Mouse (Mus musculus) cerebellum, adult 11-12 months (tissue): Measurements from ENCODE around the gene Tmed11.
"Not testable (repeated sequence)": the region's sequence is repeated elsewhere in the genome, so short reads cannot be mapped to it uniquely, and the experiment has no call there.

Source experiments
- DNase-seq: peaks from one replicate; pipeline ENCODE4 v3.0.0; 2022

Tmed11 gene

GRCm38 (mm10) chr5:108795263-108795662 lies at the start of gene Tmed11:
TSS of gene Tmed11 (minus strand) at chr5:108795363.
- DNase-seq, result not testable (repeated sequence)

- no peak for DNase-seq
Observed at GRCm38 (mm10) chr5:108836156-108836555, 41.0 kb upstream of the Tmed11 start.

DNA sequence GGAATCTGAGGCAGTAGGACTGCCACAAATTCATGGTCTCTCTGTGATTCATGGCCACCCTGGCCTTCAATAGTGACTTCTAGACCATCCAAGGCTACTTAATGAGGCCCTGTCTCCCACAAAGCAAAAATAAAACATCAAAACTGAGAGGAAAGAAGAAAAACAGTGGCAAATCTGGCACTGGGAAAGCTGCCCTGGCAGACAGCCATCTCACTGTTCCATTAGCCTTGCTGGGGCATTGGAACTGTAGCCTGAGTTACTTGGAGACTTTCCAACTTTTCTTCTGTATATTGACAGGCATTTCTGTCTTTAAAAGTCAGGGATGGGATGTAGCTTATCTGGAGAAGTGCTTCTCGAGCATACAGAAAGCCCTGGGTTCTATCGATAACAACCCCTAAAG lies 28.1 kb upstream of the Tmed11 start:
- DNase-seq, result no peak

DNA sequence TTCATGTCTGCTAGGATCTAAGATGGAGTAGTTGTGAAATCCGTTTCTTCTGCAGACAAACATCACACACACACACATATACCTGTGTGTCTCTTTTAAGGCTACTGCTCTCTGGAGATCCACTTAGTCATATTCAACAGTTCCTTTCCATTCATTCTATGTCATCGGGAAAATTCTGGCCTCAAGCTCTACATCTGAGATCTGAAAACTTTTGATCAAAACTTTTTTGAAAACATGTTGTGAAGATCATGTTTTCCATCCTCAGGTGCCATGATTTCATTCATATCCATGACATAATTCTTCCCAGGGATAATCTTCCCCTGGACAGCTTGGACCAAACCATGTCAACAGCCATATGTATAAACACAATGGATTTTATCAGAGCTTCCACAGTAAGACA lies 13.6 kb upstream of the Tmed11 start, which contains the start of gene Vmn2r8:
Gene Vmn2r8, minus strand, starts transcription at position 101 of the 400 bp plus-strand sequence.
- not testable (repeated sequence) for DNase-seq

- no peak for DNase-seq
Observed at GRCm38 (mm10) chr5:108803646-108804045, 8.5 kb upstream of the Tmed11 start.

- DNase-seq, result not testable (repeated sequence)
Observed at GRCm38 (mm10) chr5:108790385-108790784, 4.8 kb downstream of the Tmed11 start.

- no peak for DNase-seq
Observed at GRCm38 (mm10) chr5:108774630-108775306, 20.4 kb downstream of the Tmed11 start, which contains the start of gene Rnf212. TSS of gene Rnf212 (minus strand) at chr5:108774982.

GRCm38 (mm10) chr5:108760002-108760401 lies 35.2 kb downstream of the Tmed11 start:
- DNase-seq, result no peak

GRCm38 (mm10) chr5:108758396-108758795 lies 36.8 kb downstream of the Tmed11 start:
- no peak for DNase-seq

GRCm38 (mm10) chr5:108751258-108751657 lies 43.9 kb downstream of the Tmed11 start:
- not testable (repeated sequence) for DNase-seq

DNA sequence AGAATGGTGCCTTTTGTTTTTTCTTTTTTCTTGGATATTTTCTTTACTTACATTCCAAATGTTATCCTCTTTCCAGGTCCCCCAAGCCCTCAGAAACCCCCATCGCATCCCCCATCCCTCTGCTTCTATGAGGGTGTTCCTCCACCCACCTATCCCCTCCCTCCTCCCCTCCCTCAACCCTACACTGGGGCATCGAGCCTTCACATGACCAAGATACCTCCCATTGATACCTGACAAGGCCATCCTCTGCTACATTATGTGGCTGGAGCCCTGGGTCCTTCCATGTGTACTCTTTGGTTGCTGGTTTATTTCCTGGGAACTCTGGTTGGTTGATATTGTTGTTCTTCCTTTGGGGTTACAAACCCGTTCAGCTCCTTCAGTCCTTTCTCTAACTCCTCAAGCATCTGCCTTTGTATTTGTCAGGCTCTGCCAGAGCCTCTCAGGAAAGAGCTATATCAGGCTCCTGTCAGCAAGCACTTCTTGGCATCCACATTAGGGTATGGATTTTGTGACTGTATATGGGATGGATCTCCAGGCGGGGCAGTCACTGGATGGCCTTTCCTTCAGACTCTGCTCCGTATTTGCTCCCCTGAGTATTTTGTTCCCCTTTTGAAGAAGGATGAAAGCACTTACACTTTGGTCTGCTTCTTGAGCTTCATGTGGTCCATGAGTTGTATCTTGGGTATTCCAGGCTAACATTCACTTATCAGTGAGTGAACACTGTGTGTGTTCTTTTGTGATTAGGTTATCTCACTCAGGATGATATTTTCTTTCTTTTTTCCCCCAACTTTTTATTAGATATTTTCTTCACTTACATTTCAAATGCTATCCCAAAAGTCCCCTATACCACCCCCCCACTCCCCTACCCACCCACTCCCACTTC lies 44.6 kb downstream of the Tmed11 start:
- no peak for DNase-seq

GRCm38 (mm10) chr5:108744629-108745028 lies 50.5 kb downstream of the Tmed11 start:
- no peak for DNase-seq

DNA sequence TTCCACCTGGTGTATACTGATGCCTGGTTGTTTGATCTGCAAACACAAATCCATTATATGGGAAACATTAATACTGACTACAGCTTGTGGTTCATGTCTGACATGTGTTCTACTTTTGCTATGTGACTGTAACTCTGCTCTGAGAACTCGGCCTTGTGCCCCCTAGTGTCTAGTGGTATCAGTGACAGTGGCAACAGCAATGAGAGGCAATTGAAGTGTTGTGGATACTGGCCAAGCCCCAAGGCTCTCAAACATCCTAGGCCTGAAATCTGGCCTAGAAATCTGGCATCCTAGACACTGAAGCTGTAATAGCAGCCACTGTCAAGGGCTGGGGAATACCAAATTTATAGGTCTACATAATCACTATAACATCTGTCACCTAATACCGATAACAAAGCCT lies 51.3 kb downstream of the Tmed11 start:
- no peak for DNase-seq

GRCm38 (mm10) chr5:108742596-108742995 lies 52.6 kb downstream of the Tmed11 start:
- DNase-seq, result no peak

- no peak for DNase-seq
Observed at GRCm38 (mm10) chr5:108741844-108742243, 53.3 kb downstream of the Tmed11 start.

DNA sequence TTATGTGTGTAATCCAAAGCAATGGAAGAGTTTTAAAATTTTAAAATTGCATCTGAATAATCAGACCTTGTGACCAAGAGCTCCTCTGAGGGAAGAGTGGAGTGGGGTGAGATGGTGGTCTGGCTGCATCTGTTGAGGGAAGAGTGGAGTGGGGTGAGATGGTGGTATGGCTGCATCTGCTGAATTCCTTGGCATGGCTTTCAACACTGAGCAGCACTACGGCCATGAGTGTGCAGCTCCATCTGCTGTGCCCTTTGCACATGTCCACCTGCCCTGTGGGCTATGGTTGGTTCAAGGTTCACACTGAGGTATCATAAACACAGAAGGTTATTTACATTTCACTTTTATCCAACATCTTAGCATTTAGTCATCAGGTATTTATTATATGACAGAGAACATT lies 67.7 kb downstream of the Tmed11 start:
- DNase-seq, result no peak
